Mouse (Mus musculus) heart, embryonic 14.5 days (tissue): ENCODE measurements at regions not wholly inside any gene's neighbourhood (a gene's known extent, or its start where the extent isn't known, plus 50 kb on each side); places are given as distances from the start of the nearest gene placed in this dataset.

Experiments
- ATAC-seq: fragments of 200-750 bp; cut with Nextera tagmentation; 2 replicates; pipeline ENCODE4 v1.8.0; 2017; ENCODE audit warnings: low read depth, moderate TSS enrichment; ENCODE audit not compliant: insufficient number of reproducible peaks, insufficient read depth, low FRiP score
- H3K27ac ChIP-seq, 2 experiments: fragments of 200-500 bp in 1 of 2; fragments of 300-500 bp in 1 of 2; sonication (generic) in 1 of 2; replicated peaks in 1 of 2; 2 replicates each; pipeline ENCODE4 v1.5.1; 2012 to 2014; ENCODE audit warnings: low read depth in 2 of 2, low read length in 2 of 2, control low read depth in 1 of 2, mild to moderate bottlenecking in 1 of 2, mixed read lengths in 1 of 2; ENCODE audit not compliant: control insufficient read depth in 1 of 2, insufficient read depth in 1 of 2
- H3K27me3 ChIP-seq: fragments of 300-500 bp; sonication (generic); 2 replicates; pipeline ENCODE4 v1.6.1; 2014; ENCODE audit warnings: mild to moderate bottlenecking, low read length, control low read depth; ENCODE audit not compliant: control insufficient read depth, insufficient read depth
- H3K36me3 ChIP-seq: fragments of 300-500 bp; sonication (generic); 2 replicates; pipeline ENCODE4 v1.6.1; 2014; ENCODE audit warnings: mild to moderate bottlenecking, control low read depth, low read length, mixed read lengths; ENCODE audit not compliant: control insufficient read depth, insufficient read depth
- H3K4me1 ChIP-seq, 2 experiments: fragments of 200-500 bp in 1 of 2; fragments of 300-500 bp in 1 of 2; sonication (generic) in 1 of 2; 2 replicates each; pipeline ENCODE4 v1.6.1; 2012 to 2014; ENCODE audit warnings: low read length in 2 of 2, control low read depth in 1 of 2, mixed read lengths in 1 of 2; ENCODE audit not compliant: control insufficient read depth in 2 of 2, insufficient read depth in 2 of 2
- H3K4me2 ChIP-seq: fragments of 300-500 bp; sonication (generic); 2 replicates; pipeline ENCODE4 v1.6.1; 2014; ENCODE audit warnings: mild to moderate bottlenecking, low read length
- H3K4me3 ChIP-seq, 2 experiments: fragments of 200-500 bp in 1 of 2; fragments of 300-500 bp in 1 of 2; sonication (generic) in 1 of 2; 2 replicates each; pipeline ENCODE4 v1.5.1; 2012 to 2014; ENCODE audit warnings: low read length in 2 of 2, mild to moderate bottlenecking in 2 of 2, control low read depth in 1 of 2, low read depth in 1 of 2, moderate library complexity in 1 of 2; ENCODE audit not compliant: control insufficient read depth in 1 of 2, insufficient read depth in 1 of 2
- H3K9ac ChIP-seq: fragments of 300-500 bp; sonication (generic); 2 replicates; pipeline ENCODE4 v1.6.1; 2014; ENCODE audit warnings: mild to moderate bottlenecking, low read length
- H3K9me3 ChIP-seq: fragments of 300-500 bp; sonication (generic); 2 replicates; pipeline ENCODE4 v1.6.1; 2016; ENCODE audit warnings: low read length, control low read depth; ENCODE audit not compliant: control insufficient read depth
- WGBS: fragments of 180-500 bp; shearing (Covaris S2); extraction: QIAGEN DNeasy Blood & Tissue Kit; methylation state at CpG from one replicate; pipeline ENCODE4 v1.1.7; 2014; 5-methylcytosine and 5-hydroxymethylcytosine counted together

DNA sequence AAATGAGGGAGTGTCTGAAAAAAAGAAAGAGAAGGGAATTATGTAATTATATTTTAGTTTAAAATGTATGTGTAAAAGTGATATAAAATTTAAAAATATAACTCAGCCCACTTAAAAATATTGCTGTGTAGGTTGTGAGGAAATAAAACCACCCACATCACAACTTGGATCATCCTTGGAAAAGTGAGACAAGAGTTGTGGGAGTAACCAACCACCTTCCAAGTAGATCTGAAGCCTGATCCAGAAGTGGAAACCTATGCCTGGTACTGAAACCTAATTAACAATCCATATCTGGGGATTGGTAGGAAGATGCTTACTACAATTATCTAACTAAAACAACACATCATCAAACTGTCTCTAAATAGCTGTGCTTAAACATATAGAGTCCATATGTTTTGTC lies 743.1 kb downstream of the Stim2 start:
- Histone ChIP-seq H3K9ac (no peak overlapping the region), H3K4me2 (no peak overlapping the region), H3K4me1 (no peaks in the 10 kb centered on the region), H3K36me3 (no peaks in the 10 kb centered on the region), H3K27me3 (no peaks in the 10 kb centered on the region), H3K4me3 (no peak overlapping the region), H3K9me3 (no peaks in the 10 kb centered on the region), H3K27ac (no peak overlapping the region)
- no peak for ATAC-seq

DNA sequence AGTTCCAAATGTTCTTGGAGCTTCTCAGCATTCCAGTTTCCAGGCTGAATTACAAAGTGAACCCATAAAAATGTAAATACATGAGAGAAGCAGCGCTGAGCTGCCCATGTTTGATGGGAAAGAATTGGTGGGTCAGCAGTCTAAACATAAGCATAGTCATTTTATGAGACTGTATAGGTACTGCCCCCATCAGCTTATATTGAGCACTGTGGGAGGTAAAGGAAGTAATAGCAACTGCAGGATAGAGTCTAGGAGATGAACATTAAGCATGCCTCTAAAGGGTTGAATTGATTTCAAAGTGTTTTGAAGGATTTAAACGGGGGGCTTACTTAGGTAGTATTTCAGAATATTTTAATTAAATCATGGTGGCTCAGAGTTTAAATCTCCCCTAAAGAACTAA lies 748.7 kb downstream of the Stim2 start:
- no peaks in the 10 kb centered on the region for H3K36me3 ChIP-seq
- no peaks in the 10 kb centered on the region for H3K9me3 ChIP-seq
- H3K9ac ChIP-seq = no peak overlapping the region
- H3K4me1 ChIP-seq = no peaks in the 10 kb centered on the region
- ATAC-seq = no peak
- H3K27me3 ChIP-seq = no peaks in the 10 kb centered on the region
- WGBS = 73% methylated on average over 2 of the region's 2 CpGs
- H3K4me2 ChIP-seq = no peak overlapping the region
- no peak overlapping the region for H3K4me3 ChIP-seq
- no peak overlapping the region for H3K27ac ChIP-seq

DNA sequence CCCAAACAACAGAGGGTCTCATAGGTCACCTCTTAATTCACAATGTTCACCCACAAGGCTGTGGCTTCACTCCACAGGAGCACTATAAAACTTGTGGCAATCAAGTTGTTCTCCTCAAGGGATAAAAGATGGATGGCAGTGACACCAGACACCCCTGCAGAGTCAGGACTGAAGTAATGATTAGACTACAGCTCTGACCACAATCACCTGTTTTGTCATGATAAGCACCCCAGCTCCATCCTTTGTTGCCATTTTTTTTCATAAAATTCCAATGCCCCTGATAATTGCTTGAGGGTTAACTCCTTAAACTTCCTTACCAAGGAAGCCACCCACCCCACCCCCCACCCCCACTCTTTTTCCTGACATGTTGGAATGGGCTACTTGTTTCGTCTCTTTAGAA lies 755.1 kb downstream of the Stim2 start:
- H3K4me2 ChIP-seq = no peak overlapping the region
- no peaks in the 10 kb centered on the region for H3K9me3 ChIP-seq
- H3K27me3 ChIP-seq = no peaks in the 10 kb centered on the region
- no peak overlapping the region for H3K9ac ChIP-seq
- H3K27ac ChIP-seq = no peak overlapping the region
- no peaks in the 10 kb centered on the region for H3K4me1 ChIP-seq
- ATAC-seq = no peak
- no peak overlapping the region for H3K4me3 ChIP-seq
- no peaks in the 10 kb centered on the region for H3K36me3 ChIP-seq
- 71% methylated on average over 1 of the region's 1 CpGs for WGBS

DNA sequence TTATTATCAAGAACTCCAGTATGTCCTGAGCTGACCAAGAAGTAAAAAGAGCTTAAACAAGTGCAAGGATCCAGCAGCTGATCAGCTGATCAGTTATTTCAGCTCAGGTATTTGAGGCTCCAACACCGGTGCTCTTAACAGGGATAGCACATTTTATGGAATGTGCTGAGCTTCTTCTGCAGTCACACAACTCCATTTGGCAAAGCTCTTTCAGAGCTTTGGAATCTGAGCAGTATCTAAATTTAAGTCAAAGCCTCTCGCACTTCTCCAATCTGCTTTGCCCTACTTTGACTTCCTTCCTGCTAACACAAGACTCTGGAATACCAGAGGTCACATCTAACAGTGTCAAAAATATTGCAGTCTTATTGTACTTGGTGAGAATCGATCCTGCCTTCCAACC lies 761.4 kb downstream of the Stim2 start:
- H3K27ac ChIP-seq = 0 out of 4 replicates have a peak overlapping the region, but pooled peaks of 1 of the 2 experiments have one; percentile 17
- no peaks in the 10 kb centered on the region for H3K9me3 ChIP-seq
- H3K36me3 ChIP-seq = no peaks in the 10 kb centered on the region
- H3K4me3 ChIP-seq = no peak overlapping the region
- H3K9ac ChIP-seq = no peak overlapping the region
- no peak overlapping the region for H3K4me2 ChIP-seq
- peaks cover 2 to 3% of the 10 kb centered on the region in 2 experiments; a peak in 1 of 4 replicates for H3K4me1 ChIP-seq
- no peak for ATAC-seq
- WGBS = 48% methylated on average over 3 of the region's 3 CpGs
- no peaks in the 10 kb centered on the region for H3K27me3 ChIP-seq

DNA sequence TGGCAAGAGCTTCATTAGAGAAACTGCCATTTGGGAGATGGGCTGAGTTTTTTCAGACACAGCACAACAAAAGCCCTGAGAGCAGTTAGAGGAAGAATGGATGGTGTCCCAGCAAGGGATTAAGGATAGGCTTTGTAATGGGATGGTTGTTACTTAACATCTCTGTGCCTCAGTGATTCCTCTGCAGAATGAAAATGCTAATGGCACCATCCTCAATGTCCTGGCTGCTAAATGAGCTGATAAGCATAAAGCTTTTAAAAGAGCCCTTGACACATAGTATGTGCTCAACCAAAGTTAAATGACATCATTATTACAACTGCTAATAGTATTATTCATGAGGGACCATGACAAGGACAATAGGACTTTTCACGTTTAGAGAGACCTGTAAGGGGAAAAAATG lies 764.7 kb downstream of the Stim2 start:
- peaks cover 2 to 3% of the 10 kb centered on the region in 2 experiments; a peak in 1 of 4 replicates for H3K4me1 ChIP-seq
- H3K27ac ChIP-seq = no peak overlapping the region
- H3K36me3 ChIP-seq = no peaks in the 10 kb centered on the region
- no peaks in the 10 kb centered on the region for H3K9me3 ChIP-seq
- no peak overlapping the region for H3K4me2 ChIP-seq
- H3K27me3 ChIP-seq = no peaks in the 10 kb centered on the region
- ATAC-seq = no peak
- no peak overlapping the region for H3K4me3 ChIP-seq
- WGBS = 59% methylated on average over 1 of the region's 1 CpGs
- H3K9ac ChIP-seq = no peak overlapping the region

DNA sequence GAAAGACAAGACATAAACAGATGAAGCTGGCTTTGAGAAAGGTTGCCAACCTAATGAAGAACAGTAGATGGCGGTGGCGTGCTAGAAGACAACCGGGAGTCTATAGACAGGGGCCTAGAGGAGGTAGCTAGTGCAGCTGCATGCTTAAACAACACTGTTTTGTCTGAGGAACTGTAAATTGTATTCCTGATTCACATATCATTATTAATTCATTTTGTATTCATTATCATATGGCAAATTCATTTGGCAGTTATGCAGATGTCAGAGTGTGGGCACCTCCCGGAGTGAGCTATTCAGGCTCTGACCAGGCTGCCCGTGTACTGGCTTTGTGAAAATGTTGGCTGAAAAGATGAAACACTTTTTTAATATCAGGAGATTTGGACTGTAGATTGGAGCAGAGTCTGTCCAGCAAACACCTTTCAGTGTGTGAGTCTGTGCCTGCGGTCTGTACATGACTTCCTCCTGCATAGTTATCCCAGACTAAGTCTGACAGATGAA lies 798.7 kb downstream of the Stim2 start:
- WGBS = 41% methylated on average over 6 of the region's 6 CpGs
- no peaks in the 10 kb centered on the region for H3K9me3 ChIP-seq
- no peak overlapping the region for H3K27ac ChIP-seq
- H3K36me3 ChIP-seq = no peaks in the 10 kb centered on the region
- no peak overlapping the region for H3K9ac ChIP-seq
- no peaks in the 10 kb centered on the region for H3K4me1 ChIP-seq
- H3K27me3 ChIP-seq = no peaks in the 10 kb centered on the region
- H3K4me2 ChIP-seq = no peak overlapping the region
- ATAC-seq = no peak
- no peak overlapping the region for H3K4me3 ChIP-seq

DNA sequence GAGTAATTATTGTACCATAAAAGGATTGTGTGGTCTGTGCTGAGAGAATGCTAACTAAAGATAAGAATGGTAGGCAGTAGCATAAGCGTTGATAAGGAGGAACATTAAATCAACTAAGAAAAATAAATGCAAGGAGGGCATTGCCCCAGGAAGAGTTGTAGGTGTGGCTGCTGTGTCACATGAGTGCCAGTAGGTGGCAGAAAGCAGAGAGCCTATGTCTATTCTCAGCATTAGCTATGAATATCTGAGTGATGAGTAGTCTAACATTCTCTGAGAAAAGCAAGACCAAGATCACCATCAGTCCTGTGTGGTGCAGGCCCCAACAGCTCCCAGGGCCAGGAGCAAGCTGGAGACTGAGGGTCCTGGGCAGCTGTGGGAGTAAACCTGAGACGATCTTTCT lies 828.8 kb downstream of the Stim2 start:
- no peak for ATAC-seq
- Histone ChIP-seq H3K27me3 (no peaks in the 10 kb centered on the region), H3K4me1 (no peaks in the 10 kb centered on the region), H3K4me2 (no peak overlapping the region), H3K27ac (no peak overlapping the region), H3K36me3 (no peaks in the 10 kb centered on the region), H3K9me3 (no peaks in the 10 kb centered on the region), H3K4me3 (no peak overlapping the region), H3K9ac (no peak overlapping the region)
- 81% methylated on average over 2 of the region's 2 CpGs for WGBS
